Mouse (Mus musculus): ENCODE results near the gene Mrpl43.

- TF ChIP-seq CTCF (IDR thresholded peaks at IDR 0.05; ENCODE audit: low read depth, low read length), result no peak
- TF ChIP-seq EP300 (IDR thresholded peaks at IDR 0.05; ENCODE audit: insufficient read depth, low read depth, low read length), result peak; percentile 80; the same call in 1 of the 2 replicates
Observed at GRCm38 (mm10) chr19:45015518-45016281, 9.5 kb upstream of the Mrpl43 start.
